Mouse (Mus musculus) heart, embryonic 14.5 days (tissue): Measurements from ENCODE around the gene Pimreg. TPM values are rescaled to one million over a fixed set of nuclear protein-coding genes. Genes with fewer than 3 reads are reported as not detected.

Source experiments
- ATAC-seq: fragments of 200-750 bp; cut with Nextera tagmentation; 2 replicates; pipeline ENCODE4 v1.8.0; 2017; ENCODE audit warnings: low read depth, moderate TSS enrichment; ENCODE audit not compliant: insufficient number of reproducible peaks, insufficient read depth, low FRiP score
- H3K27ac ChIP-seq, 2 experiments: fragments of 200-500 bp in 1 of 2; fragments of 300-500 bp in 1 of 2; sonication (generic) in 1 of 2; replicated peaks in 1 of 2; 2 replicates each; pipeline ENCODE4 v1.5.1; 2012 to 2014; ENCODE audit warnings: low read depth in 2 of 2, low read length in 2 of 2, control low read depth in 1 of 2, mild to moderate bottlenecking in 1 of 2, mixed read lengths in 1 of 2; ENCODE audit not compliant: control insufficient read depth in 1 of 2, insufficient read depth in 1 of 2
- H3K27me3 ChIP-seq: fragments of 300-500 bp; sonication (generic); 2 replicates; pipeline ENCODE4 v1.6.1; 2014; ENCODE audit warnings: mild to moderate bottlenecking, low read length, control low read depth; ENCODE audit not compliant: control insufficient read depth, insufficient read depth
- H3K36me3 ChIP-seq: fragments of 300-500 bp; sonication (generic); 2 replicates; pipeline ENCODE4 v1.6.1; 2014; ENCODE audit warnings: mild to moderate bottlenecking, control low read depth, low read length, mixed read lengths; ENCODE audit not compliant: control insufficient read depth, insufficient read depth
- H3K4me1 ChIP-seq, 2 experiments: fragments of 200-500 bp in 1 of 2; fragments of 300-500 bp in 1 of 2; sonication (generic) in 1 of 2; 2 replicates each; pipeline ENCODE4 v1.6.1; 2012 to 2014; ENCODE audit warnings: low read length in 2 of 2, control low read depth in 1 of 2, mixed read lengths in 1 of 2; ENCODE audit not compliant: control insufficient read depth in 2 of 2, insufficient read depth in 2 of 2
- H3K4me2 ChIP-seq: fragments of 300-500 bp; sonication (generic); 2 replicates; pipeline ENCODE4 v1.6.1; 2014; ENCODE audit warnings: mild to moderate bottlenecking, low read length
- H3K4me3 ChIP-seq, 2 experiments: fragments of 200-500 bp in 1 of 2; fragments of 300-500 bp in 1 of 2; sonication (generic) in 1 of 2; 2 replicates each; pipeline ENCODE4 v1.5.1; 2012 to 2014; ENCODE audit warnings: low read length in 2 of 2, mild to moderate bottlenecking in 2 of 2, control low read depth in 1 of 2, low read depth in 1 of 2, moderate library complexity in 1 of 2; ENCODE audit not compliant: control insufficient read depth in 1 of 2, insufficient read depth in 1 of 2
- H3K9ac ChIP-seq: fragments of 300-500 bp; sonication (generic); 2 replicates; pipeline ENCODE4 v1.6.1; 2014; ENCODE audit warnings: mild to moderate bottlenecking, low read length
- H3K9me3 ChIP-seq: fragments of 300-500 bp; sonication (generic); 2 replicates; pipeline ENCODE4 v1.6.1; 2016; ENCODE audit warnings: low read length, control low read depth; ENCODE audit not compliant: control insufficient read depth
- WGBS: fragments of 180-500 bp; shearing (Covaris S2); extraction: QIAGEN DNeasy Blood & Tissue Kit; methylation state at CpG from one replicate; pipeline ENCODE4 v1.1.7; 2014; 5-methylcytosine and 5-hydroxymethylcytosine counted together
- polyA plus RNA-seq: library from polyadenylated mRNA; unstranded; fragments of >200 nt; fragmentation: Nextera tagmentation; extraction: Ambion mirVana; gene quantifications from 2 replicates; pipeline ENCODE4 v1.2.1, GENCODE M21; 2014

Gene Pimreg
- polyA plus RNA-seq, 1 experiment from 2014 or later, result 76.4 TPM

DNA sequence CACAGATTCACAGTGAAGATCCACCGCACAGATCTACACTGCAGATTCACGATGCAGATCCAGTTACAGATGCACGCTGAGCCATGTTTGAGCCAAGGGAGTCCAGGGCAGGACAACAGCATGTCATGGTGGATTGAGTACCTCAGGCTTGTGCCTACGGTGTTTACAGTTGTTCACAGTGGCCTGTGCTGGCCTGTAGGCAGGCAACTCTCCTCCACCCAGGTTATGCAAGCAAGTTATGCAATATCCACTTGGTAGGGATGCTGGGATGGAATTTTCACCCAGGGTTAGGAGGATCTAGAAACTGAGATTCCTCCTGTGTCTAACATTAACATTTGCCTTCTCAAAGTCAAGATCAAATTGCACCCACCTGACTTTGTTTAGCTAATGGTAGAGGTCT is 40.8 kb downstream of the Pimreg start:
- Histone ChIP-seq H3K9ac (no peak overlapping the region), H3K4me1 (peaks cover 16 to 33% of the 10 kb centered on the region in 2 experiments), H3K27ac (no peak overlapping the region), H3K4me2 (no peak overlapping the region), H3K27me3 (no peaks in the 10 kb centered on the region), H3K36me3 (no peaks in the 10 kb centered on the region), H3K4me3 (no peak overlapping the region), H3K9me3 (no peaks in the 10 kb centered on the region)
- ATAC-seq, result no peak
- 94% methylated on average over 4 of the region's 4 CpGs for WGBS

DNA sequence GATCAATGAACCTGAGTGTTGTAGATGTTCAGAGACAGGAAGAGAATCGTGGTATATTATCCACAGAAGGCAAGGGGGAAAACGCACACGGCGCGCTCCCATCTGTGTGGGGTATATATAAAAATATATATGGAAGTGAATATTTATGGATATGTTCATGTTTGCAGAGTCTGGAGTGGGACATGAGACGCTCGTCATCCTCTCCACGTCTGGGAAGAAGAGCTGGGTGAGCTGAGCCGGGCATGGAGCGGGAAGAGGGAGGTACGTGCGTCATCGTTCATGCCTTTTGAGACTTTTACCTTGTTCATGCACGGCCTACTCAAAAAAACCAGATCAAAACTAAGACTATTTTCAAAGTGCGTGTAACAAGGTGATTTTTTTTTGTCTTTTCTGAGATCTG is 42.5 kb downstream of the Pimreg start:
- 94% methylated on average over 15 of the region's 15 CpGs for WGBS
- Histone ChIP-seq H3K9ac (no peak overlapping the region), H3K4me2 (no peak overlapping the region), H3K27me3 (no peaks in the 10 kb centered on the region), H3K27ac (no peak overlapping the region), H3K4me1 (peaks cover 11 to 25% of the 10 kb centered on the region in 2 experiments), H3K4me3 (no peak overlapping the region), H3K9me3 (no peaks in the 10 kb centered on the region), H3K36me3 (no peaks in the 10 kb centered on the region)
- ATAC-seq, result no peak

DNA sequence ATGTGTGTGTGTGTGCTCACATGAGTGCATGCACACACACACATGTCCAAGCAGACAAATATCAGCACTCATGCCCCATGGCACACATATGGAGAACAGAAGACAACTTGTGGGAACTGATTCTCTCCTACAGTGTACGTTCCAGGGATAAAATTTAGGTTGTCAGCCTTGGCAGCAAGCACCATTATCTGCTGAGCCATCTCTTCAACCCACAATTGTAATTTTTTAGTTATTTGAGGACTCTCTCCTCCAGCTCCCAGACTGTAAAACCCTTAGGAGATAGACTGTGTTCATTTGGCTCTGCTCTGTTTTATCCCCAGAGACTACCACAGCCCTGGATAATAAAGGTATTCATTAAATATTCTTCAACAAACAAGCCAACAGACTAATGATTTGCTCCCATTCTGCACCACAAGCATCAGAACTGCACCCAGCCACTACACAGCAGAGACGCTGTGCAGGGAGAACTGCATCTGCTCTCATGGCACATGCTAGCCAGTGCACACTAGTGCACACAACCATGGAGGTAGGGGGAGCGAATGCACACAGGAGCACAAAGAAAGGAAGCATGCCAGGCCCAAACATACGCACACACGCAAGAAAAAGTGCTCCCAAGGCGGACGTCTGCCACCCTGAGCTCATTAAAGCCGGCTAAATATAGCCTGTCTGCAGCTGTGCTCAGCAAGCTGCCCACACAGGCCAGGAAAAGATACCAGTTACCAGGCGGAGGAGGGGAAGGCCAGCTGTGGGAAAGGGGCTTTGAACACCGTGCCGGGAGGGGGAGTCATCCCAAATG is 44.6 kb downstream of the Pimreg start:
- Histone ChIP-seq H3K9ac (0 out of 2 replicates have a peak overlapping the region, but pooled peaks have one; percentile 27), H3K4me1 (peaks cover 11 to 25% of the 10 kb centered on the region in 2 experiments), H3K9me3 (no peaks in the 10 kb centered on the region), H3K4me3 (no peak overlapping the region), H3K27me3 (no peaks in the 10 kb centered on the region), H3K4me2 (peak overlapping the region; percentile 30; the same call in 1 of the 2 replicates), H3K27ac (peak overlapping the region; percentile 76 to 82), H3K36me3 (no peaks in the 10 kb centered on the region)
- WGBS, result 18% methylated on average over 11 of the region's 11 CpGs
- 0 out of 2 replicates have a peak, but pooled peaks have one; percentile 51 for ATAC-seq

DNA sequence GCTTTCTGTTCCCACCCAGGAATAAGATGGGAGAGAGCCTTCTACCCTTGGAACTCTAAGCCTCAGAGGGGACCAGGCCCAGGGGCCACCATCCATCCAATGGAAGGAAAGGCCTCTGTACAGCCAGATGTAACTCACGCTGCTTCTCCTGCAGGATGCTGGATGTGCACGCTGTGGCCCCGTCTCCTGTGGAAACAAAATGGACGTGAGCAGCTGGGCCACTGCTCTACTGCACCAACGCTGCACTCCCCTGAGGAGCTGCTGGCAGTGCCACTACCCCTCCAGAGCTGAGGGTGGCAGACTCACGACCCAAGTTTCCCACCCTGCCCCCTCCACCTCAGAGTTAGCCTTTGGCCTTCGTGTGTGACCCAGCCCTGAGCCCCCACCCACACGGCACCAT is 50.6 kb downstream of the Pimreg start:
- no peak overlapping the region for H3K4me2 ChIP-seq
- no peak overlapping the region for H3K27ac ChIP-seq
- WGBS, result 62% methylated on average over 8 of the region's 8 CpGs
- no peak overlapping the region for H3K4me3 ChIP-seq
- peaks cover 15 to 17% of the 10 kb centered on the region in 2 experiments for H3K4me1 ChIP-seq
- no peaks in the 10 kb centered on the region for H3K27me3 ChIP-seq
- no peaks in the 10 kb centered on the region for H3K9me3 ChIP-seq
- no peak overlapping the region for H3K9ac ChIP-seq
- H3K36me3 ChIP-seq, result no peaks in the 10 kb centered on the region
- ATAC-seq, result no peak

DNA sequence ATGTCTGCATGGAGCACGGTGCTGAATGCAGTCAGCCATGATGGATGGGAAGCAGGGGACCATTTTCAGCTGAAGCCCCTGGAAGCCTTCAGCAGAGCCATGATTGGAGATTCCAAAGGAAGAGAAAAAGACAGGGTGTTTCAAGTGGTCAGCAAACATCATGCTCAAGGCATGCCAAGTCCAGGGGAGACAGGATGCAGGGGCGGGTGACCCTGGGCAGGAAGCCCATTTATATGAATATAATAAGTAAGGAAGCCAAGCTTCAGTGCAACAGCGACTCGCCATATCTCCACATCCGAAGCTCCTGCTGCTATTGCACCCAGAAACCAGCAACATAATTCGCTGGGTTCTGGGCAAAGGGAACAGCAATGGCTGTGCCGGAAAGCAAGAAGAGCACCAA is 52.6 kb downstream of the Pimreg start:
- no peak for ATAC-seq
- no peak overlapping the region for H3K4me2 ChIP-seq
- 70% methylated on average over 7 of the region's 7 CpGs for WGBS
- H3K9me3 ChIP-seq, result no peaks in the 10 kb centered on the region
- H3K27ac ChIP-seq, result no peak overlapping the region
- no peak overlapping the region for H3K4me3 ChIP-seq
- no peak overlapping the region for H3K9ac ChIP-seq
- H3K36me3 ChIP-seq, result no peaks in the 10 kb centered on the region
- peaks cover 14 to 17% of the 10 kb centered on the region in 2 experiments for H3K4me1 ChIP-seq
- H3K27me3 ChIP-seq, result no peaks in the 10 kb centered on the region

DNA sequence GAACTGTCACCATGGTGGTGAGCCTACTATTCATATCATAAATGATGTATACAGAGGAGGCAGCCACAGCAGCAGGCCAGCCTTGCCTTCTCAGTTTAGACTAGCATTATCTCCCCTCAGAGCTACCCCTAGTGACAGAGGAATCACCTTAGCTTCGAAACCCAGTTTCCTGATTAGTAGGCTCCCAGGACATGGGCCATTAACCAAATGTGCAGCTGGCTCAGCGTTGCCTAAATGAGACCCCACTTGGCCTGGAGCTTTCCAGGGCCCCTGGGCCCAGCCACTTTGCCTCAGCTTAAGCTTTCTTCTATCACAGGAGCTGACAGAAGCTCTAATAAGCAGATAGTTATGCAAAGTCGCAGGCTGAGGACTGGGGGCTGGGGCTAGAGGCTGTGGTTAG is 54.2 kb downstream of the Pimreg start:
- Histone ChIP-seq H3K27me3 (no peaks in the 10 kb centered on the region), H3K9ac (no peak overlapping the region), H3K36me3 (no peaks in the 10 kb centered on the region), H3K4me2 (no peak overlapping the region), H3K4me1 (peaks cover 14 to 17% of the 10 kb centered on the region in 2 experiments), H3K9me3 (no peaks in the 10 kb centered on the region), H3K4me3 (no peak overlapping the region), H3K27ac (no peak overlapping the region)
- WGBS, result 34% methylated on average over 3 of the region's 3 CpGs
- ATAC-seq, result no peak
